Mouse (Mus musculus) testis, adult 2 months (tissue): ENCODE results near the gene Nkain2. TPM values are rescaled to one million over a fixed set of nuclear protein-coding genes. Genes with fewer than 3 reads are reported as not detected.

ENCODE experiments used
- H3K27ac ChIP-seq: fragments of 200-500 bp; 2 replicates; pipeline ENCODE4 v1.5.1; 2012; ENCODE audit warnings: low read depth, low read length; ENCODE audit not compliant: control insufficient read depth, insufficient read depth
- H3K27me3 ChIP-seq: fragments of 200-500 bp; 2 replicates; pipeline ENCODE4 v1.6.1; 2012; ENCODE audit warnings: mild to moderate bottlenecking, low read length, moderate library complexity; ENCODE audit not compliant: control insufficient read depth, insufficient read depth
- H3K36me3 ChIP-seq: fragments of 200-500 bp; 2 replicates; pipeline ENCODE4 v1.6.1; 2012; ENCODE audit warnings: mild to moderate bottlenecking, low read length; ENCODE audit not compliant: control insufficient read depth, insufficient read depth
- H3K4me1 ChIP-seq: fragments of 200-500 bp; 2 replicates; pipeline ENCODE4 v1.6.1; 2012; ENCODE audit warnings: low read length; ENCODE audit not compliant: control insufficient read depth, insufficient read depth
- H3K4me3 ChIP-seq: fragments of 200-500 bp; 2 replicates; pipeline ENCODE4 v1.5.1; 2012; ENCODE audit warnings: low read depth, mild to moderate bottlenecking, low read length, moderate library complexity, mixed read lengths; ENCODE audit not compliant: control insufficient read depth
- CTCF ChIP-seq: fragments of 200-500 bp; IDR thresholded peaks from 2 replicates; pipeline ENCODE4 v1.5.1; 2012; ENCODE audit warnings: low read depth, mild to moderate bottlenecking, inconsistent platforms, low read length, moderate library complexity; ENCODE audit not compliant: control insufficient read depth, insufficient read depth, insufficient replicate concordance
- POLR2A ChIP-seq: fragments of 200-500 bp; IDR thresholded peaks from 2 replicates; pipeline ENCODE4 v1.6.1; 2012; ENCODE audit warnings: low read depth, mild to moderate bottlenecking, inconsistent platforms, low read length, moderate library complexity; ENCODE audit not compliant: control insufficient read depth
- polyA plus RNA-seq: library from polyadenylated mRNA; depleted of rRNA; stranded (reverse); fragments of >200 nt; gene quantifications from 2 replicates; pipeline ENCODE4 v1.2.3, GENCODE M21; 2012

Gene Nkain2
- polyA plus RNA-seq, 1 experiment, result 0.98 TPM

DNA sequence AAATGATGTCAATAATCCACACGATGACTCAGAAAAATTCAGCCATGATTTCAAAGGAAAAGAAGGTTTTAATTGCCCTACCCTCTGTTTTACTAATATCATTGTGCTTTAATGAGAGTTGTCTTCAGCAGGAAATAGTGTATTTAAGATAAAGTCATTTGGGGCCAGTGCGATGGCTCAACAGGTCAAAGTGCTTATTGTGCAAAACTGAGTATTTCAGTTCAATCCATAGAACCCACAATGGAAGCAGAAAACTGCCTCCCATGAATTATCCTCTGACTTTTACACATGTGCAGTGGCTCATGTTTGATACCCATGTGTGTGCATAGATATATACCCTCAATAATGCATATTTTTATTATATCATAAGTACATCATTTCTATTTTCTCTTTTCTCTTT, 478.9 kb downstream of the Nkain2 start:
- Histone ChIP-seq H3K27me3 (no peaks in the 10 kb centered on the region), H3K4me3 (no peak overlapping the region), H3K27ac (no peak overlapping the region), H3K4me1 (no peaks in the 10 kb centered on the region), H3K36me3 (no peaks in the 10 kb centered on the region)
- no peak for TF ChIP-seq POLR2A
- no peak for TF ChIP-seq CTCF

DNA sequence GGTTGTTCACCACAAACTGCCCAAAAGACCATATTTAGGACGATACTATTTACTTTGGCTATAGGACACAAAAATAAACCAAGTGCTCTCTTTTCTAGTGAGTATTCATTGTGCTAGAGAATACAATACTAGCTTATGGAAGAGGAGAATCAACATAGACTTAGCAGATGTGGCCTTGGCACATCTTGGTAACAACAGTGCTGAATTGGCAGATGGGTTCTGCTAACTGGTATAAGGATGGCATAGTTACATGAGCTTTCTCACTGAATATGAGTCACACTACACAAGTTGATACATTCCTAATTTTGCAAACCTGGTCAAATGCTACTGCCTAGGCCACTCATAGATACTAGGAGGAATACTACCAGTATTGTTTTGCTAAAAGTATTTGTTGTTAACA, 489.3 kb downstream of the Nkain2 start:
- TF ChIP-seq POLR2A, result no peak
- TF ChIP-seq CTCF, result no peak
- H3K4me3 ChIP-seq, result no peak overlapping the region
- H3K27ac ChIP-seq, result no peak overlapping the region
- no peaks in the 10 kb centered on the region for H3K36me3 ChIP-seq
- H3K27me3 ChIP-seq, result no peaks in the 10 kb centered on the region
- no peaks in the 10 kb centered on the region for H3K4me1 ChIP-seq

GRCm38 (mm10) chr10:32393859-32394521, 496.3 kb downstream of the Nkain2 start:
- no peak overlapping the region for H3K27ac ChIP-seq
- TF ChIP-seq POLR2A, result no peak
- no peak for TF ChIP-seq CTCF

GRCm38 (mm10) chr10:32393326-32393725, 496.9 kb downstream of the Nkain2 start:
- Histone ChIP-seq H3K4me3 (no peak overlapping the region), H3K36me3 (no peaks in the 10 kb centered on the region), H3K27ac (no peak overlapping the region), H3K27me3 (no peaks in the 10 kb centered on the region), H3K4me1 (no peaks in the 10 kb centered on the region)
- no peak for TF ChIP-seq POLR2A
- TF ChIP-seq CTCF, result no peak

More at GRCm38 (mm10) chr10:32393859-32394521, 496.3 kb downstream of the Nkain2 start:
- Histone ChIP-seq H3K4me1 (no peaks in the 10 kb centered on the region), H3K27me3 (no peaks in the 10 kb centered on the region), H3K4me3 (no peak overlapping the region), H3K36me3 (no peaks in the 10 kb centered on the region)

- no peaks in the 10 kb centered on the region for H3K36me3 ChIP-seq
- H3K27me3 ChIP-seq, result no peaks in the 10 kb centered on the region
- H3K4me1 ChIP-seq, result no peaks in the 10 kb centered on the region
- no peak overlapping the region for H3K4me3 ChIP-seq
- TF ChIP-seq CTCF (no peak), POLR2A (no peak)
- no peak overlapping the region for H3K27ac ChIP-seq
These were observed 577.5 kb downstream of the Nkain2 start for GRCm38 (mm10) chr10:32312754-32313153.

- Histone ChIP-seq H3K27me3 (no peaks in the 10 kb centered on the region), H3K4me3 (no peak overlapping the region), H3K36me3 (no peaks in the 10 kb centered on the region), H3K4me1 (no peaks in the 10 kb centered on the region), H3K27ac (no peak overlapping the region)
- no peak for TF ChIP-seq POLR2A
- no peak for TF ChIP-seq CTCF
These were observed 589.2 kb downstream of the Nkain2 start for GRCm38 (mm10) chr10:32301024-32301597.

GRCm38 (mm10) chr10:32290487-32290886, 599.8 kb downstream of the Nkain2 start:
- TF ChIP-seq POLR2A (no peak), CTCF (no peak)
- Histone ChIP-seq H3K4me3 (no peak overlapping the region), H3K36me3 (no peaks in the 10 kb centered on the region), H3K27me3 (no peaks in the 10 kb centered on the region), H3K4me1 (no peaks in the 10 kb centered on the region), H3K27ac (no peak overlapping the region)

DNA sequence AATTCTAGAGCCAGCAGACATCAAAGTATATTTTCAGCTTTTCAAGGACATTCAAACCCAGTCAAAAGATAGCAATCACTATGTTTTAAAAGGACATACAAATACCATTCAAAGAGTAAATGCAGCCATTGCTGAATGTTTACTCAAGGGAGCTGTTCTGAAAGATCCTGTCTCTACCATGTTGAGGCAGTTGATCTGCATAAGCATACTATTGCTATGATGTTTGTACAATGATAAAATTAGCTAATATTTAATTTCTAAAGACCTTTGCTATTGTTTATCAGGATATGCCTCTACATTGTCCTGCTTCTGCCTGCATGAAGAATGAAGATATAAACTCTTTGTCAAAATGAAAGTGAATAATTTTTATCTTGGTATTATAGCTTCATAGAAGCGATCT, 606.6 kb downstream of the Nkain2 start:
- no peaks in the 10 kb centered on the region for H3K27me3 ChIP-seq
- H3K36me3 ChIP-seq, result no peaks in the 10 kb centered on the region
- H3K4me3 ChIP-seq, result no peak overlapping the region
- no peak overlapping the region for H3K27ac ChIP-seq
- H3K4me1 ChIP-seq, result no peaks in the 10 kb centered on the region
- TF ChIP-seq POLR2A (no peak), CTCF (no peak)
